Mouse (Mus musculus): ENCODE results near the gene Nfat5. TPM values are rescaled to one million over a fixed set of nuclear protein-coding genes. Genes with fewer than 3 reads are reported as not detected.

Gene Nfat5
- polyA plus RNA-seq, 1 experiment from 2014 or later: 7.7 TPM

DNA sequence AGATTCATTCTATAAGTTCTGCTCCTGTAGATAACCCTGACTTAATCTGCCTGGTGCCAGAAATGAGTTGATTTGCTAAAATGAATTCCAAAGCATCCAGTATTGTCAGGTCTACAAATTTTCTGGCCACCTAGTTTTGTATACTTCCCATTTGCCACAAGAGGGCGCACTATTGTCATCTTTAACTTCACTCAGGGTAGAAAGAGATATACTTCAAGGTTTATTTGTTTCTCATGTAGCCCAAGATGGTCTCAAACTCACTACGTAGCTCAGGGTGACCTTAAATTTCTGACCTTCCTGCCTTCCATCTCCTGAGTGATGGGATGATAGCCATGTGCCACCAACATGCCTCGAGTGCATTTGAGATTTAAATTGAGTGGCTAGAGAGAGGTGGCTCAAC lies 93.4 kb downstream of the Nfat5 start:
- H3K27me3 ChIP-seq (replicated peaks; ENCODE audit: control insufficient read depth, insufficient read depth, low read length): no peaks in the 10 kb centered on the region
- H3K27ac ChIP-seq (ENCODE audit: low read depth, low read length): no peak overlapping the region
- H3K4me1 ChIP-seq (ENCODE audit: control insufficient read depth, insufficient read depth, low read depth, low read length): peaks cover 4% of the 10 kb centered on the region
- WGBS: 31% methylated on average over 3 of the region's 3 CpGs
- no peaks in the 10 kb centered on the region for H3K9me3 ChIP-seq (ENCODE audit: control insufficient read depth, low read length)
- H3K9ac ChIP-seq (ENCODE audit: low read depth, low read length): no peak overlapping the region
- ATAC-seq: no peak
- H3K4me3 ChIP-seq (ENCODE audit: low read length): no peak overlapping the region
- no peak overlapping the region for H3K4me2 ChIP-seq (ENCODE audit: low read length)
- H3K36me3 ChIP-seq (ENCODE audit: control insufficient read depth, insufficient read depth, low read length): no peaks in the 10 kb centered on the region

DNA sequence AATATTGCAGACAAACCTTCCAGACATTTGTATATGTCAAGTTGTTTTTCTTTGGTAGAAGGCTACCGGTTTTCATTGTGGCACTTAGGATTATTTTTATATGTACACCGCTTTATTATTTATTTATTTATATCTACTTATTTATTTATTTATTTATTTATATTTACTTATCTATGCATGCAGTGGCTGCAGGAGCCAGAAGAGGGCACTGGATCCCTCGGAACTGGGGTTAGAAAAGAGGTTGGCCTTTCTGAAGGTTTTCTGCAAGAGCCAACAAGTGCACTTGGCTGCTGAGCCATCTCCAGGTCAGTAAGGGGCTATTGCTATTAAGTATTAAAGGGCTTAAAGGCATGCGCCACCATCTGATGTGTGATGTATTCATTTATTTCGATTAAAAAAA lies 94.6 kb downstream of the Nfat5 start:
- no peak for ATAC-seq
- 68% methylated on average over 5 of the region's 5 CpGs for WGBS

DNA sequence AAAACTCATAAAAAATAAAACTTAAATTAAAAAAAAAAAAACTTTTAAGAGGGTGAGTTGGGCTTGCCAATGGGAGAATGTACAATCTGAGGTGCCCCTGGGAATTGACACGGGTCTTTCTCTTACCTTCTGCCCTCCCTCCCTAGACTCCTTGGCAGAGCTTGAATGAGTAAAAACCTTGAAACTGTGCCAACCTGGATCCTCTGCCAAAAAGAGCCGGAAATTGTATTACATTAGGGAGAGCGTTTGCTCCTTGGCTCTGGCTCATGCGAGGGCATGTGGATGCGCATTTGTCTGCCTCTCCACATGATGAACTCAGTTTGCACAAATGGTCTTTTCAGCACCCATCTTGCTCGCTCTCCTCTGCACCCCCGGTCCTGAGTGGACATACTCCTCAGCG lies 96.3 kb downstream of the Nfat5 start:
- H3K4me3 ChIP-seq (ENCODE audit: low read length): no peak overlapping the region
- peak; percentile 88 for ATAC-seq
- H3K36me3 ChIP-seq (ENCODE audit: control insufficient read depth, insufficient read depth, low read length): no peaks in the 10 kb centered on the region
- no peak overlapping the region for H3K4me2 ChIP-seq (ENCODE audit: low read length)
- no peaks in the 10 kb centered on the region for H3K9me3 ChIP-seq (ENCODE audit: control insufficient read depth, low read length)
- H3K4me1 ChIP-seq (ENCODE audit: control insufficient read depth, insufficient read depth, low read depth, low read length): peaks cover 4% of the 10 kb centered on the region
- 56% methylated on average over 8 of the region's 8 CpGs for WGBS
- H3K9ac ChIP-seq (ENCODE audit: low read depth, low read length): no peak overlapping the region
- H3K27ac ChIP-seq (ENCODE audit: low read depth, low read length): no peak overlapping the region
- H3K27me3 ChIP-seq (replicated peaks; ENCODE audit: control insufficient read depth, insufficient read depth, low read length): no peaks in the 10 kb centered on the region

More for the DNA sequence above, 94.6 kb downstream of the Nfat5 start:
- Histone ChIP-seq H3K9me3 (ENCODE audit: control insufficient read depth, low read length) (no peaks in the 10 kb centered on the region), H3K36me3 (ENCODE audit: control insufficient read depth, insufficient read depth, low read length) (no peaks in the 10 kb centered on the region), H3K27ac (ENCODE audit: low read depth, low read length) (no peak overlapping the region), H3K4me2 (ENCODE audit: low read length) (no peak overlapping the region), H3K27me3 (replicated peaks; ENCODE audit: control insufficient read depth, insufficient read depth, low read length) (no peaks in the 10 kb centered on the region), H3K4me3 (ENCODE audit: low read length) (no peak overlapping the region), H3K9ac (ENCODE audit: low read depth, low read length) (no peak overlapping the region), H3K4me1 (ENCODE audit: control insufficient read depth, insufficient read depth, low read depth, low read length) (peaks cover 4% of the 10 kb centered on the region)

DNA sequence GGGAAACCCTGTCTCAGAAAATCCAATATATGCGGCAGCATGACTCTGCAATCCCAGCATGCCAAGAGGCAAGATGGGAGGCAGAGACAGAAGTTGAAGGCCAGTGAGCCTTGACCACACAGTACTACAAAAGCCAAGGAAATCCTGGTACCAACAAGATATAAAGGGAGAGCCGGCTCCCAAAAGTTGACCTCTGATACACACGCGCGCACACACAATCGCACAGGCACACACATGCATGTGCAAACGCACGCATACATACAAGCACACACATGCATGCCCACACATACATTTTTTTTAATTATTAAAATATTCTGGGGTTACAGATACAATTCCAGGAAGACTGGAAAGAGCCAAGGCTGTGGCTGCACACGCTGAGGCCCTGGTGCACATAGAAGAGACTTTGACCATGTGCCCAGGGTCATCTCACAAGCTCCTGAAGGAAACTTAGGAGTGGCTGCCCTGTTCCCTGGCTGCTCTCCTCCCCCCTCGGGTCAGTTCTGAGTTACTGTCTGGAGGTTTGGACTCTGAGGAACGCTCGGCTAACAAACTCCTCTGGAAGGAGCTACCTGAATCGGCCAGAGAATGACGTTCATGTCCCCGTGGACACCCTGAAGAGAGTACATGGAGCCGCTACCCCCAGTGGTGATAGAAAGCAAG lies 97.3 kb downstream of the Nfat5 start:
- H3K4me2 ChIP-seq (ENCODE audit: low read length): no peak overlapping the region
- H3K36me3 ChIP-seq (ENCODE audit: control insufficient read depth, insufficient read depth, low read length): no peaks in the 10 kb centered on the region
- H3K27me3 ChIP-seq (replicated peaks; ENCODE audit: control insufficient read depth, insufficient read depth, low read length): no peaks in the 10 kb centered on the region
- no peak overlapping the region for H3K9ac ChIP-seq (ENCODE audit: low read depth, low read length)
- no peak overlapping the region for H3K4me3 ChIP-seq (ENCODE audit: low read length)
- no peak overlapping the region for H3K27ac ChIP-seq (ENCODE audit: low read depth, low read length)
- no peak for ATAC-seq
- 90% methylated on average over 16 of the region's 16 CpGs for WGBS
- no peaks in the 10 kb centered on the region for H3K9me3 ChIP-seq (ENCODE audit: control insufficient read depth, low read length)
- H3K4me1 ChIP-seq (ENCODE audit: control insufficient read depth, insufficient read depth, low read depth, low read length): peaks cover 4% of the 10 kb centered on the region

DNA sequence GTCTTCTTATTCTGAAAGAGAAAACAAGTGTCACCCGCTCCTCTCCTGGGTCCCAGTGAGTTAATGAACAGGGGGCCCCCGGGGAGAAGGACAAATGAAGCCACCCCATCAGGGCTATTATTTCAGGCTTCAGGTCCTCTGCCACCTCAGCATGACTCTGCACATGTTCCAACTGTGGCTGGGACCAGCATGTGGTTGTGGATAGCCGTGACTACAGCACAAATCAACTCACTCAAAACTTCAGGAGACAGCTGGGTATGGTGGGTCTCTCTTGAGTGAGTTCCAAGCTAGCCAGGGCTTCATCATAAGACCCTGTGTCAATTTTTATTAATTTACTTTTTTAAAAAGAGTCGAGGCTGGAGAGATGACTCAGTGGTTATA lies 97.9 kb downstream of the Nfat5 start:
- WGBS: 72% methylated on average over 4 of the region's 4 CpGs
- H3K27me3 ChIP-seq (replicated peaks; ENCODE audit: control insufficient read depth, insufficient read depth, low read length): no peaks in the 10 kb centered on the region

DNA sequence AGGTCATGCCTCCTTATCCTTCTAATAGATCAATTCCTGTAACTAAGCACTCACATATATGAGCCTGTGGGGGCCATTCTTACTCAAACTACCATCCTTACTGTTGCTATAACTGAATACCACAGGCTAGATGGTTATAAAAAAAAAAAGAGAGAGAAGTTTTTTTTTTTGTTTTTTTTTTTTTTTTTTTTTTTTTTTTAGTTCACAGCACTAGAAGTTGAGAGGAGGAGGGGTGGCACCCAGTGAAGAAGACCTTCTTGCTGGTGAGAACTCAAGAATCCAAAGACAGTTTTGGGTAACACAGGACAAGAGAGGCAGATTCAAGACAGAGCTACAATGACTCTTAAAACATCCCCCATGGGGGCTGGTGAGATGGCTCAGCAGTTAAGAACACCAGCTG lies 102.1 kb downstream of the Nfat5 start:
- no peaks in the 10 kb centered on the region for H3K27me3 ChIP-seq (replicated peaks; ENCODE audit: control insufficient read depth, insufficient read depth, low read length)
- ATAC-seq: no peak
- H3K9ac ChIP-seq (ENCODE audit: low read depth, low read length): no peak overlapping the region
- no peak overlapping the region for H3K4me2 ChIP-seq (ENCODE audit: low read length)
- no peaks in the 10 kb centered on the region for H3K9me3 ChIP-seq (ENCODE audit: control insufficient read depth, low read length)
- no peak overlapping the region for H3K27ac ChIP-seq (ENCODE audit: low read depth, low read length)
- H3K36me3 ChIP-seq (ENCODE audit: control insufficient read depth, insufficient read depth, low read length): no peaks in the 10 kb centered on the region
- no peak overlapping the region for H3K4me3 ChIP-seq (ENCODE audit: low read length)
- H3K4me1 ChIP-seq (ENCODE audit: control insufficient read depth, insufficient read depth, low read depth, low read length): no peaks in the 10 kb centered on the region

More for the DNA sequence above, 97.9 kb downstream of the Nfat5 start:
- no peaks in the 10 kb centered on the region for H3K36me3 ChIP-seq (ENCODE audit: control insufficient read depth, insufficient read depth, low read length)
- H3K4me3 ChIP-seq (ENCODE audit: low read length): no peak overlapping the region
- H3K4me2 ChIP-seq (ENCODE audit: low read length): no peak overlapping the region
- H3K4me1 ChIP-seq (ENCODE audit: control insufficient read depth, insufficient read depth, low read depth, low read length): peaks cover 4% of the 10 kb centered on the region
- no peak overlapping the region for H3K27ac ChIP-seq (ENCODE audit: low read depth, low read length)
- no peaks in the 10 kb centered on the region for H3K9me3 ChIP-seq (ENCODE audit: control insufficient read depth, low read length)
- no peak for ATAC-seq
- H3K9ac ChIP-seq (ENCODE audit: low read depth, low read length): no peak overlapping the region

DNA sequence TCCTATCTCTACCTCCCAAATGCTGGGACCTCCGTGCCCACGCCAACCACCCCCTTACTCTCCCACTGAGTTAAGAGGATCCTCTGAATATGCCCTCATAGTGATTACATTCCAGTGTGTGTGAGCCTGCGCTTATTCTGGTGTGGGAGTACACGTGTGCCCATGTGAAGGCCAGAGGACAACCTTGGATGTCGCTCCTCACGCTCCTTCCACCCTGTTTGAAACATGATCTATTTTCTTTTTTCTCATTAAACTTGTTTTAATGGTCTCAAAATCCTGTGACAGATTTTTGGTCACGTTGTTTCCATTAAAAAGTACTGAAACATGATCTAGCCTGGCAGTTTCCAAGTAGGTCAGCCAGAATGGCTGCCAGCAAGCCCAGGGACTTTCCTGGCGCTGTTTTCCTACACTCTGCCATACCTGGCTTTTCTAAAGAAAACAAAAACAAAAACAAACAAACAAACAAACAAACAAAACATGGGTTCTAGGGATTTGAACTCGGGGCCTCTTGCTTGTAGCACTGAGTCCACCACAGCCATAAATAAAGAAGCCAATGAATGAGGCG lies 102.9 kb downstream of the Nfat5 start:
- no peaks in the 10 kb centered on the region for H3K4me1 ChIP-seq (ENCODE audit: control insufficient read depth, insufficient read depth, low read depth, low read length)
- no peak overlapping the region for H3K4me2 ChIP-seq (ENCODE audit: low read length)
- no peaks in the 10 kb centered on the region for H3K9me3 ChIP-seq (ENCODE audit: control insufficient read depth, low read length)
- no peaks in the 10 kb centered on the region for H3K36me3 ChIP-seq (ENCODE audit: control insufficient read depth, insufficient read depth, low read length)
- ATAC-seq: no peak
- WGBS: 91% methylated on average over 10 of the region's 10 CpGs
- no peak overlapping the region for H3K27ac ChIP-seq (ENCODE audit: low read depth, low read length)
- no peak overlapping the region for H3K4me3 ChIP-seq (ENCODE audit: low read length)
- no peaks in the 10 kb centered on the region for H3K27me3 ChIP-seq (replicated peaks; ENCODE audit: control insufficient read depth, insufficient read depth, low read length)
- H3K9ac ChIP-seq (ENCODE audit: low read depth, low read length): no peak overlapping the region

DNA sequence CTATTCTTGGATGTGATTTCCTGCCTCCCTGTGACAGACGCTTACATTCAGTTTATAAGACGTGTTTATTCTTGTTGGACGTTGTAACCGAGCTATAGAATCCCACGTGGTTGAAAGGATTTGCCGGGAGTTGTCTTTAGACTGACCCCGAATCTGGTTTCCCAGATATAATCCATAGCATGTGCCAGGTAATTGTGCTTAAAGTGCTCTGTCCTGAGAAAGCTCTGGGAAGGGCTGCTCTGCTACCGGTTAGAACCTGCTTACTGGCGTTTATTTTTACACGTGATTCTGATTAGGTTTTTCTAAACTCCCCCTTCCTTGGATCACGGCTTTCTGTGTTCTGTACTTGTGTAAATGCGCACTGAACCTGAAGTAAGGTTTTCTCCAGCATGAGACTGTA lies 104.4 kb downstream of the Nfat5 start:
- H3K9ac ChIP-seq (ENCODE audit: low read depth, low read length): no peak overlapping the region; the same call in 1 of the 2 replicates
- H3K36me3 ChIP-seq (ENCODE audit: control insufficient read depth, insufficient read depth, low read length): no peaks in the 10 kb centered on the region
- 61% methylated on average over 12 of the region's 12 CpGs for WGBS
- no peak for ATAC-seq
- no peaks in the 10 kb centered on the region; the same call in none of the 2 replicates for H3K4me1 ChIP-seq (ENCODE audit: control insufficient read depth, insufficient read depth, low read depth, low read length)
- H3K27me3 ChIP-seq (replicated peaks; ENCODE audit: control insufficient read depth, insufficient read depth, low read length): no peaks in the 10 kb centered on the region
- no peak overlapping the region for H3K4me2 ChIP-seq (ENCODE audit: low read length)
- H3K4me3 ChIP-seq (ENCODE audit: low read length): no peak overlapping the region
- no peak overlapping the region for H3K27ac ChIP-seq (ENCODE audit: low read depth, low read length)
- no peaks in the 10 kb centered on the region for H3K9me3 ChIP-seq (ENCODE audit: control insufficient read depth, low read length)

DNA sequence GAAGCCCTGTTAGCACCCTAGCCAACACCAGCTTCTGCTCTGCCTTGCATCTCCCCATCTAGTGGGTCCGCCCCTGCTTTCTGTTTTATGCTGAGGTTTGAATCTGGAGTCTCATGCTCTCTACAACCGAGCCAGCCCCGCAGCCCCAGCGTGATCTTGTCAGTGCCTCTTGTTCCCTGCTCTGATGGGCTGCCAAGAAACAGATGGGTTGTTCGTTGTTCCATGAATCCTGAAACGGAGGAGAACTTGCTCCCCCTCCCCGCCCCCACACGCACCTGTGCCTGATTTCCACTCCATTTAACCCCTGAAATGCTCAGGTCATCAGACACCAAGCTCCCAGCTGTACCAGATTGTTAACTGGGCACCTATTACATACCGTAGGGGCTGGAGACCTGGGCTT lies 106.2 kb downstream of the Nfat5 start:
- Histone ChIP-seq H3K9ac (ENCODE audit: low read depth, low read length) (no peak overlapping the region), H3K9me3 (ENCODE audit: control insufficient read depth, low read length) (no peaks in the 10 kb centered on the region), H3K27me3 (replicated peaks; ENCODE audit: control insufficient read depth, insufficient read depth, low read length) (no peaks in the 10 kb centered on the region), H3K4me2 (ENCODE audit: low read length) (no peak overlapping the region), H3K36me3 (ENCODE audit: control insufficient read depth, insufficient read depth, low read length) (no peaks in the 10 kb centered on the region), H3K4me3 (ENCODE audit: low read length) (no peak overlapping the region), H3K27ac (ENCODE audit: low read depth, low read length) (no peak overlapping the region), H3K4me1 (ENCODE audit: control insufficient read depth, insufficient read depth, low read depth, low read length) (peaks cover 4% of the 10 kb centered on the region)
- WGBS: 35% methylated on average over 9 of the region's 9 CpGs
- ATAC-seq: no peak

Measured in hindbrain, embryonic 16.5 days (tissue).